Mouse (Mus musculus): Measurements from ENCODE around the gene Atpif1. TPM values are rescaled to one million over a fixed set of nuclear protein-coding genes. Genes with fewer than 3 reads are reported as not detected.

Atpif1 gene
- polyA plus RNA-seq, 1 experiment = 93.0 TPM

- Histone ChIP-seq H3K4me3 (replicated peaks; ENCODE audit: extremely low read depth, low read depth, low read length) (no peak overlapping the region), H3K4me1 (ENCODE audit: control insufficient read depth, insufficient read depth, low read length) (no peaks in the 10 kb centered on the region; the same call in 1 of the 2 replicates)
- no peak for DNase-seq
- TF ChIP-seq CTCF (IDR thresholded peaks at IDR 0.05; ENCODE audit: insufficient read depth, low read length) = no peak
- TF ChIP-seq POLR2A (IDR thresholded peaks at IDR 0.05; ENCODE audit: borderline replicate concordance, extremely low read depth, low read depth, low read length) = no peak
- WGBS = 31% methylated on average over 8 of the region's 8 CpGs
Measured at GRCm38 (mm10) chr4:132554653-132555052, 21.2 kb upstream of the Atpif1 start.

- 49% methylated on average over 5 of the region's 5 CpGs for WGBS
- DNase-seq = no peak
- no peaks in the 10 kb centered on the region; the same call in 1 of the 2 replicates for H3K4me1 ChIP-seq (ENCODE audit: control insufficient read depth, insufficient read depth, low read length)
- H3K4me3 ChIP-seq (replicated peaks; ENCODE audit: extremely low read depth, low read depth, low read length) = no peak overlapping the region
- TF ChIP-seq POLR2A (IDR thresholded peaks at IDR 0.05; ENCODE audit: borderline replicate concordance, extremely low read depth, low read depth, low read length) = no peak
- no peak for TF ChIP-seq CTCF (IDR thresholded peaks at IDR 0.05; ENCODE audit: insufficient read depth, low read length)
Measured at GRCm38 (mm10) chr4:132554221-132554620, 20.8 kb upstream of the Atpif1 start.

- H3K4me1 ChIP-seq (ENCODE audit: control insufficient read depth, insufficient read depth, low read length) = peaks cover 3% of the 10 kb centered on the region; the same call in 1 of the 2 replicates
- H3K4me3 ChIP-seq (replicated peaks; ENCODE audit: extremely low read depth, low read depth, low read length) = no peak overlapping the region
- 15% methylated on average over 8 of the region's 8 CpGs for WGBS
- DNase-seq = peak; percentile 68
- TF ChIP-seq CTCF (IDR thresholded peaks at IDR 0.05; ENCODE audit: insufficient read depth, low read length) = peak; percentile 60
- TF ChIP-seq POLR2A (IDR thresholded peaks at IDR 0.05; ENCODE audit: borderline replicate concordance, extremely low read depth, low read depth, low read length) = no peak
Measured at GRCm38 (mm10) chr4:132545851-132546250, 12.4 kb upstream of the Atpif1 start.

- peaks cover 4% of the 10 kb centered on the region for H3K4me1 ChIP-seq (ENCODE audit: control insufficient read depth, insufficient read depth, low read length)
- no peak for DNase-seq
- H3K4me3 ChIP-seq (replicated peaks; ENCODE audit: extremely low read depth, low read depth, low read length) = no peak overlapping the region
- TF ChIP-seq POLR2A (IDR thresholded peaks at IDR 0.05; ENCODE audit: borderline replicate concordance, extremely low read depth, low read depth, low read length) = no peak
- TF ChIP-seq CTCF (IDR thresholded peaks at IDR 0.05; ENCODE audit: insufficient read depth, low read length) = no peak
- WGBS = 28% methylated on average over 1 of the region's 1 CpGs
Measured at GRCm38 (mm10) chr4:132542724-132543123, 9.3 kb upstream of the Atpif1 start.

GRCm38 (mm10) chr4:132541413-132541812 lies 8.0 kb upstream of the Atpif1 start:
- H3K4me1 ChIP-seq (ENCODE audit: control insufficient read depth, insufficient read depth, low read length) = peaks cover 9% of the 10 kb centered on the region

GRCm38 (mm10) chr4:132539481-132539880 lies 6.0 kb upstream of the Atpif1 start:
- WGBS = 82% methylated on average over 5 of the region's 5 CpGs
- TF ChIP-seq POLR2A (IDR thresholded peaks at IDR 0.05; ENCODE audit: borderline replicate concordance, extremely low read depth, low read depth, low read length) (no peak), CTCF (IDR thresholded peaks at IDR 0.05; ENCODE audit: insufficient read depth, low read length) (no peak)
- no peak for DNase-seq

More at GRCm38 (mm10) chr4:132541413-132541812, 8.0 kb upstream of the Atpif1 start:
- H3K4me3 ChIP-seq (replicated peaks; ENCODE audit: extremely low read depth, low read depth, low read length) = no peak overlapping the region
- WGBS = 69% methylated on average over 4 of the region's 4 CpGs
- no peak for DNase-seq
- TF ChIP-seq CTCF (IDR thresholded peaks at IDR 0.05; ENCODE audit: insufficient read depth, low read length) (no peak), POLR2A (IDR thresholded peaks at IDR 0.05; ENCODE audit: borderline replicate concordance, extremely low read depth, low read depth, low read length) (no peak)

GRCm38 (mm10) chr4:132535406-132536121 lies 2.1 kb upstream of the Atpif1 start, which contains the start of gene Dnajc8:
Gene Dnajc8 (plus strand): TSS chr4:132535550.
- under 1% methylated on average over 60 of the region's 60 CpGs for WGBS
- no peak for TF ChIP-seq CTCF (IDR thresholded peaks at IDR 0.05; ENCODE audit: insufficient read depth, low read length)
- peak; percentile 91; the same call in 1 of the 2 replicates for TF ChIP-seq POLR2A (IDR thresholded peaks at IDR 0.05; ENCODE audit: borderline replicate concordance, extremely low read depth, low read depth, low read length)

More at GRCm38 (mm10) chr4:132539481-132539880, 6.0 kb upstream of the Atpif1 start:
- Histone ChIP-seq H3K4me1 (ENCODE audit: control insufficient read depth, insufficient read depth, low read length) (peaks cover 6% of the 10 kb centered on the region), H3K4me3 (replicated peaks; ENCODE audit: extremely low read depth, low read depth, low read length) (no peak overlapping the region)

GRCm38 (mm10) chr4:132532496-132532895 lies 963 bp downstream of the Atpif1 start:
- DNase-seq = no peak
- Histone ChIP-seq H3K4me3 (replicated peaks; ENCODE audit: extremely low read depth, low read depth, low read length) (peak overlapping the region; percentile 77), H3K4me1 (ENCODE audit: control insufficient read depth, insufficient read depth, low read length) (peaks cover 11% of the 10 kb centered on the region)
- TF ChIP-seq POLR2A (IDR thresholded peaks at IDR 0.05; ENCODE audit: borderline replicate concordance, extremely low read depth, low read depth, low read length) (no peak), CTCF (IDR thresholded peaks at IDR 0.05; ENCODE audit: insufficient read depth, low read length) (no peak)
- 9% methylated on average over 5 of the region's 5 CpGs for WGBS

More at GRCm38 (mm10) chr4:132535406-132536121, 2.1 kb upstream of the Atpif1 start, which contains the start of gene Dnajc8:
- H3K4me1 ChIP-seq (ENCODE audit: control insufficient read depth, insufficient read depth, low read length) = peaks cover 13% of the 10 kb centered on the region
- DNase-seq = peak; percentile 94
- H3K4me3 ChIP-seq (replicated peaks; ENCODE audit: extremely low read depth, low read depth, low read length) = peak within 1 kb of the TSS; percentile 72

- H3K4me1 ChIP-seq (ENCODE audit: control insufficient read depth, insufficient read depth, low read length) = peaks cover 6% of the 10 kb centered on the region
- TF ChIP-seq CTCF (IDR thresholded peaks at IDR 0.05; ENCODE audit: insufficient read depth, low read length) (no peak), POLR2A (IDR thresholded peaks at IDR 0.05; ENCODE audit: borderline replicate concordance, extremely low read depth, low read depth, low read length) (no peak)
- no peak for DNase-seq
- H3K4me3 ChIP-seq (replicated peaks; ENCODE audit: extremely low read depth, low read depth, low read length) = no peak overlapping the region
- WGBS = 89% methylated on average over 20 of the region's 20 CpGs
Measured at GRCm38 (mm10) chr4:132530033-132530804, 3.2 kb downstream of the Atpif1 start.
